Mouse (Mus musculus) myocyte (in vitro differentiated cells): ENCODE measurements around the gene Ifnar2. TPM values are rescaled to one million over a fixed set of nuclear protein-coding genes. Genes with fewer than 3 reads are reported as not detected.

Experiments used
- H3K27me3 ChIP-seq: one replicate; pipeline ENCODE4 v1.6.1; 2011; ENCODE audit not compliant: control insufficient read depth, insufficient read depth, insufficient read length
- H3K36me3 ChIP-seq: one replicate; pipeline ENCODE4 v1.6.1; 2011; ENCODE audit not compliant: control insufficient read depth, insufficient read depth
- H3K4me2 ChIP-seq: one replicate; pipeline ENCODE4 v1.6.1; 2011; ENCODE audit warnings: low read depth, control low read depth
- H3K4me3 ChIP-seq: one replicate; pipeline ENCODE4 v1.5.1; 2011; ENCODE audit warnings: mild to moderate bottlenecking, control low read depth, moderate library complexity
- H3K79me2 ChIP-seq: one replicate; pipeline ENCODE4 v1.6.1; 2011; ENCODE audit not compliant: control insufficient read depth, insufficient read depth
- H3ac ChIP-seq: one replicate; pipeline ENCODE4 v1.6.1; 2011; ENCODE audit not compliant: control insufficient read depth, insufficient read length
- CEBPB ChIP-seq: IDR thresholded peaks from 2 replicates; pipeline ENCODE4 v1.6.1; 2011; ENCODE audit warnings: mild to moderate bottlenecking, moderate library complexity; ENCODE audit not compliant: poor library complexity, insufficient read depth, severe bottlenecking
- E2F4 ChIP-seq: IDR thresholded peaks from one replicate; pipeline ENCODE4 v1.6.1; 2011; ENCODE audit warnings: mild to moderate bottlenecking, control low read depth, moderate library complexity; ENCODE audit not compliant: insufficient read depth
- MAX ChIP-seq: IDR thresholded peaks from one replicate; pipeline ENCODE4 v1.6.1; 2011; ENCODE audit warnings: low read depth, mild to moderate bottlenecking, control low read depth
- MYOD1 ChIP-seq, 3 experiments: IDR thresholded peaks; one replicate each; pipeline ENCODE4 v1.6.1; 2011; ENCODE audit warnings: control low read depth in 2 of 3, low read depth in 2 of 3, mild to moderate bottlenecking in 2 of 3, moderate library complexity in 1 of 3; ENCODE audit not compliant: insufficient read length in 2 of 3, control insufficient read depth in 1 of 3
- MYOG ChIP-seq, 3 experiments: IDR thresholded peaks; one replicate each; pipeline ENCODE4 v1.6.1; 2011; ENCODE audit warnings: control low read depth in 2 of 3, low read depth in 2 of 3, mild to moderate bottlenecking in 2 of 3; ENCODE audit not compliant: insufficient read length in 2 of 3, control insufficient read depth in 1 of 3, insufficient read depth in 1 of 3
- POLR2A ChIP-seq: IDR thresholded peaks from one replicate; pipeline ENCODE4 v1.6.1; 2011; ENCODE audit warnings: low read depth, mild to moderate bottlenecking, control low read depth, moderate library complexity; ENCODE audit not compliant: insufficient read length
- POLR2AphosphoS2 ChIP-seq: IDR thresholded peaks from one replicate; pipeline ENCODE4 v1.6.1; 2011; ENCODE audit warnings: low read depth, control low read depth; ENCODE audit not compliant: insufficient read length
- REST ChIP-seq: IDR thresholded peaks from one replicate; pipeline ENCODE4 v1.6.1; 2011; ENCODE audit warnings: mild to moderate bottlenecking, control low read depth, moderate library complexity; ENCODE audit not compliant: insufficient read depth, insufficient read length
- SRF ChIP-seq: IDR thresholded peaks from one replicate; pipeline ENCODE4 v1.6.1; 2011; ENCODE audit warnings: low read depth; ENCODE audit not compliant: control insufficient read depth, insufficient read length
- TCF12 ChIP-seq: IDR thresholded peaks from one replicate; pipeline ENCODE4 v1.6.1; 2011; ENCODE audit warnings: mild to moderate bottlenecking, control low read depth; ENCODE audit not compliant: poor library complexity, insufficient read depth, severe bottlenecking
- TCF3 ChIP-seq: IDR thresholded peaks from one replicate; pipeline ENCODE4 v1.6.1; 2011; ENCODE audit warnings: low read depth, control low read depth; ENCODE audit not compliant: insufficient read length
- USF1 ChIP-seq: IDR thresholded peaks from one replicate; pipeline ENCODE4 v1.6.1; 2011; ENCODE audit warnings: low read depth, mild to moderate bottlenecking, control low read depth, moderate library complexity
- polyA plus RNA-seq: library from polyadenylated mRNA; unstranded; fragments of >200 nt; fragmentation: generic; extraction: Trizol; gene quantifications from one replicate; pipeline ENCODE4 v1.2.1, GENCODE M21; 2012; ENCODE audit warnings: missing spikeins

Ifnar2 gene
- polyA plus RNA-seq, 1 experiment, result 47.0 TPM

GRCm38 (mm10) chr16:91346491-91346890, 26.1 kb upstream of the Ifnar2 start:
- Histone ChIP-seq H3K79me2 (no peaks in the 10 kb centered on the region), H3K4me3 (no peak overlapping the region), H3K4me2 (no peak overlapping the region), H3K27me3 (peaks cover 28% of the 10 kb centered on the region), H3K36me3 (no peaks in the 10 kb centered on the region), H3ac (peak overlapping the region; percentile 43)
- TF ChIP-seq MYOG (IDR thresholded peaks at IDR 0.05; ENCODE audit: control insufficient read depth in 1 of 3, insufficient read depth in 1 of 3, insufficient read length in 2 of 3, low read depth in 2 of 3) (no peak), POLR2AphosphoS2 (no peak), REST (no peak), E2F4 (no peak), SRF (no peak), TCF3 (no peak), POLR2A (no peak), MAX (no peak), TCF12 (no peak), MYOD1 (IDR thresholded peaks at IDR 0.05; ENCODE audit: control insufficient read depth in 1 of 3, insufficient read length in 2 of 3, low read depth in 2 of 3) (no peak), USF1 (no peak), CEBPB (no peak)

GRCm38 (mm10) chr16:91347491-91348263, 24.9 kb upstream of the Ifnar2 start:
- Histone ChIP-seq H3K27me3 (peaks cover 28% of the 10 kb centered on the region), H3K79me2 (no peaks in the 10 kb centered on the region), H3ac (no peak overlapping the region), H3K4me2 (no peak overlapping the region), H3K4me3 (no peak overlapping the region), H3K36me3 (no peaks in the 10 kb centered on the region)
- TF ChIP-seq MYOD1 (IDR thresholded peaks at IDR 0.05; ENCODE audit: control insufficient read depth in 1 of 3, insufficient read length in 2 of 3, low read depth in 2 of 3) (no peak), CEBPB (no peak), SRF (no peak), USF1 (no peak), POLR2A (no peak), MYOG (IDR thresholded peaks at IDR 0.05; ENCODE audit: control insufficient read depth in 1 of 3, insufficient read depth in 1 of 3, insufficient read length in 2 of 3, low read depth in 2 of 3) (no peak), TCF12 (no peak), TCF3 (no peak), POLR2AphosphoS2 (no peak), MAX (no peak), E2F4 (no peak), REST (no peak)

- TF ChIP-seq REST (no peak), POLR2AphosphoS2 (no peak), SRF (no peak)
- H3K4me3 ChIP-seq, result no peak overlapping the region
Measured at GRCm38 (mm10) chr16:91348264-91348565, 24.4 kb upstream of the Ifnar2 start.

GRCm38 (mm10) chr16:91348588-91349330, 23.8 kb upstream of the Ifnar2 start:
- H3K4me2 ChIP-seq, result no peak overlapping the region
- peaks cover 28% of the 10 kb centered on the region for H3K27me3 ChIP-seq
- H3K4me3 ChIP-seq, result no peak overlapping the region
- H3K36me3 ChIP-seq, result no peaks in the 10 kb centered on the region
- H3K79me2 ChIP-seq, result no peaks in the 10 kb centered on the region
- TF ChIP-seq E2F4 (no peak), MYOG (IDR thresholded peaks at IDR 0.05; ENCODE audit: control insufficient read depth in 1 of 3, insufficient read depth in 1 of 3, insufficient read length in 2 of 3, low read depth in 2 of 3) (no peak), TCF12 (no peak), CEBPB (no peak), MYOD1 (IDR thresholded peaks at IDR 0.05; ENCODE audit: control insufficient read depth in 1 of 3, insufficient read length in 2 of 3, low read depth in 2 of 3) (no peak), MAX (no peak), TCF3 (no peak), SRF (no peak), POLR2AphosphoS2 (no peak)
- no peak overlapping the region for H3ac ChIP-seq

More at GRCm38 (mm10) chr16:91348264-91348565, 24.4 kb upstream of the Ifnar2 start:
- Histone ChIP-seq H3K79me2 (no peaks in the 10 kb centered on the region), H3K4me2 (no peak overlapping the region), H3K27me3 (peaks cover 28% of the 10 kb centered on the region), H3K36me3 (no peaks in the 10 kb centered on the region), H3ac (no peak overlapping the region)

- Histone ChIP-seq H3ac (no peak overlapping the region), H3K4me2 (peak overlapping the region; percentile 66), H3K27me3 (peaks cover 17% of the 10 kb centered on the region), H3K79me2 (no peaks in the 10 kb centered on the region), H3K36me3 (no peaks in the 10 kb centered on the region), H3K4me3 (no peak overlapping the region)
- TF ChIP-seq USF1, result no peak
- no peak for TF ChIP-seq TCF3
- no peak for TF ChIP-seq SRF
- no peak for TF ChIP-seq POLR2AphosphoS2
- TF ChIP-seq MAX, result no peak
- no peak for TF ChIP-seq REST
- no peak for TF ChIP-seq CEBPB
- no peak for TF ChIP-seq MYOD1 (IDR thresholded peaks at IDR 0.05; ENCODE audit: control insufficient read depth in 1 of 3, insufficient read length in 2 of 3, low read depth in 2 of 3)
- TF ChIP-seq E2F4, result no peak
- no peak for TF ChIP-seq MYOG (IDR thresholded peaks at IDR 0.05; ENCODE audit: control insufficient read depth in 1 of 3, insufficient read depth in 1 of 3, insufficient read length in 2 of 3, low read depth in 2 of 3)
- TF ChIP-seq TCF12, result no peak
- TF ChIP-seq POLR2A, result no peak
Measured at GRCm38 (mm10) chr16:91352084-91352562, 20.5 kb upstream of the Ifnar2 start.
